Mouse (Mus musculus) embryo, embryonic 11 days (tissue): Measurements from ENCODE around the gene Gm49396.

Source experiments
- DNase-seq: peaks from one replicate; pipeline ENCODE4 v3.0.0-alpha.2; 2015

Gene Gm49396

DNA sequence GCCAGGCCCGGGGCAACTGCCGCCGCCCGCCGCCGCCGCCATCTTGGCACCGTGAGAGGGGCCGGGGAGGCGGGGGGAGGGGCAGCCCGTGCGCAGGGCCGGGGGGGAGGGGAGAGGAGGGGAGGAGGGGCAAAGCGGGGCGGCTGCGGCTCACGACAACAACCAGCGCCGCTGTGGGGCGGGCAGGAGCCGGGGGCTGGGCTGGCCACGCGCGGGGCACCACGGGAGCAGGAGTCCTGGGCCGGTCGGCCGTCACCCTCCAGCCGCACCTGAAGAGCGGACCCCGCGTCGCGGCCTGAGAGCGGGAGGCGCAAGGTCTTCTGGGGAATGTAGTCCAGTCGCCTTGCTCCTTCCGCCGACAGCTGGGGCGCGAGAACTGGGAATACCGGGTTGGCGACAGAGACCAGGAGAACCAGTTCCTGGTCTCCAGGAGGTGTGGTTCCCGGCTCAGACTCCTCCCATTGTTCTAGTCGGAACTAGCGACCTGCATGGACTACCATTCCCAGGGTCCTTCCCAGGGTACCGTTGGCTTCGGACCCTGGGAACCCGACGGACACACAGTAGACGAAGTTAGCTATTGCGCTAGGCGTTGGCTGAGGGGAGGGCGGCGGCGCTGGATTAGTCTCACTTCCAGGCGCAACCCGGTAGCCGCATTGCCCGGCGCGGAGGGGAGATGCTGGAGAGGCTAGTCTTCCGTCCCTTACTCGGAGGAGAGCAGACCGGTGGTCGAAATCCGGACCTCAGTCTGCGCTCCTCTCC, 25.7 kb downstream of the Gm49396 start, which contains the start of gene Kmt2b:
TSS of gene Kmt2b (minus strand) at position 51 of the 759 bp plus-strand sequence.
- DNase-seq: peak; percentile 99

DNA sequence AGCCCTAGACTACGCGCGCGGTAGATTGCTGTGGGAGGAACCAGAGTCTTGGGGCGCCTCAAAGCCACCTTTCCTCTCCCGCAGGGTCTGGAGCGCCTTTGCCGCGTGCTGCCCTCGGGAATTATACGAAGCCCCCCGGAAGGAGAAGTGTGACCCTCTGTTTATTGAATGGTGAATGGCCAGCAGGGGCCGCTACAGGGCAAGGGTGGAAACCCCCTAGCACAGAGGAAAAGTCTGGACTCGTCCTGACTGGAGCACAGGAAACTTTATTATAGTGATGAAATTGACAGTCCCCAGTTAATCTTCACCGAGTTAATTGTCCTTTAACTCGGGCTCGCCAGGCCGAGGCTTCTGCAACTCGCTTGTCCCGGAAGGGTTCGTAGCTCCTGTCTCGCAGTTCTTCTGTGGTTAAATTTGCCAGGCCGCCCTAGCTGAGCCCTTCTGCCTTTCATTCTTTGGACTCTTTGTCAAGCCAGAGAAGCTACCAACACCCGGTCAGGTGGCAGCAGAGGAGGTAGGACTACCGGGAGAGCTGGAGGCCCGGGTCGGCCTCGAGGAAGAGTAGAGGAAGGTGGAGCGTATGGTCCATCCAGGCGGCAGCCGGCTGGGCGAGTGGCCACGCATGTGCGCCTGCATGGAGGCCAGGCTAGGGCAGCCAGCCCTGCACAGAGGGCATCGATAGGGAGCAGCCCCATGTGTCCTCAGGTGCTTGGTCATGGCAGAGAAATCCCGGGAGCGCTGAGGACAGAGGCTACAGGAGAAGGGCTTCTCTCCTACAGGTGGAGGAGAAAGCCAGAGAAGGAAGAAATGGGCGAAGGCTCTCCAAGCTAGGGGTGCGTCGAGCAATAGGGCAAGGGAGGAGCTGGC, 26.5 kb downstream of the Gm49396 start:
- peak; percentile 92 for DNase-seq

DNA sequence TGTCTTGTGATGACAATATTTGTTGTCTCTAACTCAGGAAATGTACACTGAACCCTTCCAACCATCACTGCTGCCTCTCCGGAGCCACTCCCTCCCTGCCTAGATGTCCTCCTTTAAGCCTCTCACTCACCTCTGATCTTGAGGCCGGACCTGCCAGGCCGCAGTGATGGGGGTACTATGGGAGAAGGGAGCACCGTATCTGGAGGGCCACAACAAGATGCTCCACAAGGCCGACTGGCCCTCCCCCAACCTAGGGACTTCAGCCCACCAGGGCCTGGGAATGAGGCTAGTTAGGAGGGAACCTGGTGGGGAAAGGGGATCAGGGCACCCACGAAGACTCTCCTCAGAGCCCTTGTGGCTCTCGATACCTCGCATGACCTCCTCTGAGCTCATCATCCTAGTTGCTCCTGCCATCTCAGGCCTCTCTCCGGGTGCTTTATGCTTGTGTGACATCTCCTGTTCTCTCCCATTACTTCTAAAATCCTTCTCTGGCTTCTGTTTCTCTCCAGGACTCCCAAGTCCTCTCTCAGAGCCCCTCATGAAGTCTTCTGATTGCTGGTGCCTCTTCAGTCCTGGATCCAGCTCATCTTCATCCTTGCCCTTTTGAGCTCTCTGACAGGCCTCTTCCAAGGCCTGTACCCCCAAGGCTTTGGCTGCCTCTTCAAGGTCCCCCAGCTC, 27.9 kb downstream of the Gm49396 start:
- no peak for DNase-seq

DNA sequence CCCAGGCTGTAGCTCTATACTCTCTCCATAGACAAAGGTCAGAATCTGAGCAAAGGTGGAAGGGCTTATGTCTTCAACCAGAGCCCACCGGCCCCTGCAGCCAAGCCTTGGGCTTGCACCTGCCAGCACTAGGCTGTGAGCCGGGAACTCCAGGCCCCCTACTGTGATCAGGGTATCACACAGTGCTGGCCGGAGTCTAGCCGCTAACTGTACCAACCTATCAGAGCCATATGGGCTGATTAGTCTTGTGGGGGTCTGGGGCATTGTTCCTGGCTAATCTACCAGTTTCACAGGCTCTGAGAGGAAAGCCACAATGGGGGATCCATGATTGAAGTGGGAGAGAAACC, 28.4 kb downstream of the Gm49396 start:
- no peak for DNase-seq

DNA sequence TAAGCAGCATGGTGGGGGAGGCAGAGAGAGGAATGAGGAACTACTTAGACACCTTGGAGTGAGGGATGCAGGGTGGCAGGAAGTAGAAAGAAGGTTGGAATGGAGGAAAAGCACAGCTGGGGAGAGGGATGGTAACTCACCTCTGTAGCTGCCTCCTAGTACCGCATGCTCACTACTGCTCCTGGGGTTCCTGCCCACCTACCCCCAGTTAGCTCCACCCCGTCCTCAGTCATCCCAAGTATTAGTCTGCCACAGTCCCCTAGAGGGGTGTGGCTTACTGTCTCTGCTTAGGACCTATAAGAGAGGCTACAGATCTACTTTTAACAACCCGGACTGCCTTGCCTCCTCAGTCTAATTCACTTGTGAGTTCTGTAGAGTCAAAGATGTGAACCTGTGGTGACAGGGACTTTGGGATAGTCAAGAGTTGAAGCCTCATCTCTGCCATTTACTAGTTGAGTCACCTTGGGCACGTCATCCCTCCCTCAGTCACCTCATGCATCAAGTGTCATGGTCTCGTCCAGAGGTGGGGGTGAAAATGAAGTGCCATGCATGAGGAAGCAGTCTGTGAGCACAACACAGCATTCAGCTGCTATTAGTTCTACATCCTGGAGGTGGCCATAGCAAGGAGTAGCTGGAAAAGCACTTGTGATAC, 29.8 kb downstream of the Gm49396 start:
- DNase-seq: no peak

DNA sequence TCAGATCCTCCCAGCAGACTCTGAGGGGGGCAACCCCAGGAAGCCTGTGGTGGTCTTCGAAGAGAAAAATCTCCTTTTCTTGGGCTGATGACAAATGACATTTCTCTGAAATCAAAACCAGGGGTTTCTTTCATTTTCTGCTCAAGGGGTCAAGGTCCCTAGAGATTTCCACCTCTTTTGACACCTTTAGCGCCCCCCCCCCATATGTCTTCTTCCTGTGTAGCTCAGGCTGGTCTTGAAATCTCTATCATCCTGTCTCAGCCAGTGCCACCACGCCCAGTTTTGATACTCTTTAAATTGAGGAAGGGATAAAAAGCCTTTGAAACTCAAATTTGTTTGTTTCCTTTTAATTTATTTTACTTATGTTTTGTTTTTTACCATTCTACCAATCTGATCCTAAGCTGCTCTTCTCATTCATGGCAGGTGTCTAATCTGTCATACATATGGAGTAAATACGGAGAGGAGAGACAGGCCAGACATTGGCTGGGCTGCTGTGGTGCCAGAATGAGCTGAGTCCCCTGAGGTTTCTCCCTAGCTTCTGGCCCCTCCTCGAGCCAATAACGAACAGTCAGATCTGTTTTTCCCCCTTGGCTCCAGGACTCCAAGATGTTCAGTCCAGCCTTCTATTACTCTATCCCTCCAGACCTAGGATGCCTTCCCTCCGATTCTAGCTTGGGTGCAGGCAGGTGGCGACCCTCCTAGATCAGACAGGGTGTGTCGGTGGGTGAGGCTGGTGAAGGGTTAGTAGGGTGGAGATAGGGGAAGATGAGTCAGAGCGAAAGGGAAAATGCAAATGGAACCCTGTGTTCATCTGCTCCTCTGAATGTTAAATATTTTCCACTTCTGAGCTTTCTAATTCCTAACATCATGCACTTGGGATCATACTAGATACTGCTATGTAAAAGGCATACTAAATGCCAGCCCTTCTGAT, 30.7 kb downstream of the Gm49396 start:
- DNase-seq: no peak

DNA sequence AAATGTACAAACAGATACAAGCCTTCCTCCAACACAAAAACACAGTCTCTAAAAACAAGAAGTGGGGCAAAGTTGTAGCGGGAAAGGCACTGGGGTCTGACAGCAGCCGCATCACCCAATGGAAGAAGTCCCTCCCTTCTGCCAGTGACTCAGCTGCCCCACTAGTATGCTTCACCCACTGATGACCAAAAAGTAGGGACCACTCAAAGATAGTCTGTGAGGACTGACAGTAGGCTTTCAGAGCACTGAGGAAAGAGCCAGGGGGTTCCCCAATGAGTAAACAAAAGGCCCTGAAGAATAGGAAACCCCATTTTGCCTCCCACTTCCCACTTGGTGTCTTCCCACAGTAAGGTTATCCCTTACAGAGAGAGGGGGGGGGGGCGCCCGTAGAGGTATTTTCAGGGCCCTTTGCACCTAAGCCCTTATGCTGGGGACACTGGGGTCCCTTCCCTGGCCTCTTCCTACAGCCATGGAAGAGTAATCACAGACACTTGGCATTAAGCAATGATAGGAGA, 31.4 kb downstream of the Gm49396 start:
- DNase-seq: no peak

DNA sequence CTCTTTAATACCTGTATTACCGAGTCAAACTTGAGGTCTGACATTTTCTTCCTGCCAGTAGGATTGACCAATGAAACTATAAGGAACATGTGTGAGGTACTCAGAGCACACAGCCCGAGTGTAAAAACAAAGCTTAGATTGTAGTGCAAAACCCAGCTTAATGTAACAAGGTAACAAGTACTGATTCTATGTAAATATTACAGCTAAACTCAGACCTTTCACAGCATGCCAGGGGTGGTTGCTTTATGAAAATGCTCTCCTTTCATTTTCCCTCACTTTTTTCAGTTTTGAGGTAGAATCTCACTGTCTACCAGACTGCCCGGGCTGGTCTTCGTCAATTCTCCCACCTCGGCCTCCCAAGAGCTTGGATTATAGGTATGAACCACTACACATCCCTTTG, 32.9 kb downstream of the Gm49396 start:
- no peak for DNase-seq

DNA sequence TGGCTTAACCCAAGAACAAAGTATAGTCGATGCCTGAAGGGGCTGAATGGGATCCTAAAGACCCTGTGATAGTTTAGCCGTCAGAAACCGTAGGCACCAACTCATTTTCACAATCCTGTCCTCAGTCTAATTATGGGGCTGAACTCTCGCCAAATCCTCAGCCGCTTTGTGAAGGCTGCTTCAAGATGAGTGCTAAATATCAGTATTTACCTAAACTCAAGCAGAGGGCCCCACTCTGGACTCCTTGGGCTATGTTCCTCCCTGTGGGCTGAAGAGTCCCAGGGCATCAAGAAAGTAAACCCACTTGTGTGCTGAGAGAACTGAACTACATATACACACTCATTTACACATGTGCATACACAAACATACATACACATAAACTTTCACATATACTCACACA, 33.7 kb downstream of the Gm49396 start:
- no peak for DNase-seq

DNA sequence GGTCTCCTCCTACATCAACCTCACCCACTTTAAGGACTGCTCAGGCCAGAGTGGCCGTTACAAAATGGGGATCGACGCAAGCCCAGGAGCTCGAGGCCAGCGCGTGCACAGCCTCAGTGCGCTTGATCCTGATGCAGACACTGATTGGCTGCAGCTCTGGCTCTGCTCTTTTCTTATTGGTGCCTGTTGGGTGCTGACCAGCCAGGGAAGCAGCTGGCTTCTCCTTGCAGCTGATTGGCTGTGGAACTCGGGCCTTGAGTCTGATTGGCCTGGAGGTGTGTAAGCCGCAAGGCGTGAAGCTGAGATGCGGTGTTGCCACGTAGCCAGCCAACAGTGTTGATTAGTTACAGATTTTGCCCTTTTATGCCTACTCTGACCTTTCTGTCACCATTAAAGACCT, 35.6 kb downstream of the Gm49396 start, which contains the start of gene Zbtb32:
TSS of gene Zbtb32 (minus strand) at position 124 of the 400 bp plus-strand sequence.
- no peak for DNase-seq

DNA sequence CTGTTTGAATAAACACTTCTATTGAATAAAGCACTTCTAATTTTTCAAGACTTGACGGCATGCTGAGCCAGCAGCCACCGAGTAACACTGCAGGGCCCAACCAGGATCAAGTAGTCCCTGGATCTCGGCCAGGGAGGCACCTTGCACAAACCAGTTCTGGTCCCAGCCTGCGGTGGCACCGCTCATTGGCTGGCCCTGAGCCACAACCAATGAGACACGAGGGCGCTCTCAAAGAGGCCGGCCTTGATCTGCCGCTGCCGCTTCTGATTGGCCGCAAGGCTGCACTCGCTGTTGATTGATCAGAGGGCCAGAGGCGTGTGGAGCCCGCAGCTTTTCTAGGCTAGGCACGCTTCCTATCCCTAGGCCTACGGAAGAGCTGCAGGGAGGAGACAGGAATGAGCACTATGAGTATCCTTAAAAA, 36.8 kb downstream of the Gm49396 start:
- DNase-seq: peak; percentile 89

DNA sequence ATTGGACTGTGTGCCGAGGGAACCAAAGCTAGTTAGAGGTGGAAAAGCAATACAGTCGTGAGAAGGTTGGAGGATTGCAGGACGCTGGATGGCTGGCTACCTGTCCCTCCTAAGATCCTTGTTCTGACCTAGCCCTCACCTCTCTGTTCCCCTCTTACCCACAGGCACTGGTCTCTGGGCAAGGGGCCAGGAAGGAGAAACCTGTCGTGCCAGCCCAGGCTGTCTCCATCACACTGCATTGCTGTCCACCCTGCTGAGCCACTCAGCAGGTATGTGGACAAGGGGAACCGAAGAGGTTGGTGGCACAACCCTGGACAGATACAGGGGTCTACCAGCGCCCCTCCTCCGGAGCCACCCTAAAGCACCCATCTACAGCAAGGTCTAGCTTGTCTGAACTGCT, 37.5 kb downstream of the Gm49396 start:
- DNase-seq: no peak

DNA sequence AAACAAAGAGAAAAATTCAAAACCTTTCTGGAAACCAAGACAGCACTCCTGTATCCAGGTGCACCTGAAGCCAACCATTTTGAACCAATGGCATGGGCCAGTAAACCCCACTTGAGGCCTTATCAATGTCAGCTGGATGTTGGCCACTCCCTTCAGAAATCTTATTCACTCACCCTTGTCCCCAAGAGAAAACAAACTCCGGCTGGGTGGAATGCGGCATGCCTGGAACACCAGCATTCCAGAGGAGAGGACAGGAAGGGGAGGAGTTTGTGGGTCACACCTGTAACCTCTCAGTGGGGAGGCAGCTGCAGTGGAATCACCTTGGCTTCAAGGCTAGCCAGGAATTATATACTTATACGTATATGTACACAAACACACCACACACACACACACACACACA, 39.4 kb downstream of the Gm49396 start:
- no peak for DNase-seq

DNA sequence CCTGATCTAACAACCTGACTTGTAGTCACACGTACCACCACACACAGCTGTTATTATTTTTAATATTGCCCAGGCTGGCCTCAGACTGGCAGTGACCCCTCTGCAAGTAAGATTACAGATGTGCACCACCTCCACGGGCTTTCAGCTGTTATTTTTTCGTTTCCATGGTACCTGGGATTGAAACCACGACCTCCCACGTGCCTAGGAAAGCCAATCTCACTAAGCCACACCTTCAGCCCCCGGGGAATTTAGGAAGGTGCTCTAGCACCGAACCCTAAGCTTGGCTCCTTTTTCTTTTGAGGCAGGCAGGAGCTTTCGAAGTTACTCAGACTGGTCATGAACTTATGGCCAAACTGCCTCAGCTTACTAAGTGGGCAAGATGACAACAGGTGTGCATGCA, 41.3 kb downstream of the Gm49396 start:
- no peak for DNase-seq

DNA sequence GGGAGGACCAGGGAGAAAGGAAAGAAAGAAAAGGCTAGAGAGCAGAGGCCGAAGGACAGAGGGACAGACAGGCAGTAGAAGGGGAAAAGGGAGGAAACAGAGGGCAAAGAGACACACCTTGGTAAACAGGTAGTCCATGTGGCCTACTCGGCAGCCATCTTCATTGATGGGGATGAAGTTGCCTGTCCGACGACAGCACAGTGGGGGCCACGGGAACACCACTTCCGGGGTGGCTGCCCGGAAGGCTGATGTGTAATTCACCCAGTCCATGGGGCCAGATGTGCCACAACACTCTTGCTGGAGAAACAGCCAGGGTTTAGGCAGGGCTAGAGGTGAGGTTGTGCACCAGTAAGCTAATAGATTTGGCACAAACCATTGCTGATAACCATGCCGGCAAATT, 41.8 kb downstream of the Gm49396 start:
- DNase-seq: no peak

DNA sequence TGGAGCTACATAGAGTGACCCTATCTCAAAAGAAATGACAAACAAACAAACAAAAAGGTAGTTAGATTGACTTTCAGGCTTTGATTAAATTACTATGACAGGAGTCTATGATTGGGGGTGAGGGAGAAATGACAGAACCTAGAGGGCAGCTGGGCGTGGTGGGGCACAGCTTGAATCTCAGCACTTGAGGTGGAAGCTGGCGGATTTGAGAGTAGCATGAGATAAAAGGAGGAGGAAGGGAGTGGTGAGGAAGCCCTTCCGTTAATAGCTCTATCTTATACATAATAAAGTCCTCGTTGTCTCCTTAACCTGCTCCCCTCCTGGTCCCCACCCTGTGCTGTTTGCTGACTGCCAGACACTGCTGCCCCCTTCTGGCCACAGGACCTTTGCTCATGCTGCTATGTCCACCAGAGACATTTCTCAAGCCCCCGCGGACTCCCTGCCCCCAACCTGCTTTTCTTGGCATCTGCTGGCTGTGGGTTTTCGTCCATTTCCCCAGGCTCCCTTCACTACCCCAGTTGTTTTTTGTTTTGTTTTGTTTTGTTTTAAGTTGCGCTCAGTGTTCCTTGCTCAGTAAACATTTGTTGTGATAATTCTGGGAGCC, 44.7 kb downstream of the Gm49396 start:
- DNase-seq: peak; percentile 63

DNA sequence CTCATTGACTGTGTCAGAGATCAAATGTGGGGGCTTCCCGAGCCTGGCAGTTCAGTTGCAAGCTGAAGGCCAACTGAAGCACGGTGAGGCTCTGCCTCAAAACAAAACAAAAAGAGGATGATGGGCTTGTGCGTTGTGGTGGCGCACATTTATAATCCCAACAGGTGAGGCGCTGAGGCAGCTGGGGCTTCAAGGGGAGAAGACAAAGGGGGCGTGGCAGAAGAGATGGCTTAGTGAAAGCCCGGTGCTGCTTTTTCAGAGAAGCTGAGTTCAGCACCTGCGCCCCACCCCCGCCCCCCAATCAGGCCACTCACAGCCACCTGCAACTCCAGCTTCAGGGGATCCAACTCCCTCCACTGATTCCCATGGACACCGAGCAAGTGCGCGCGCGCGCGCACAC, 45.3 kb downstream of the Gm49396 start:
- DNase-seq: no peak

DNA sequence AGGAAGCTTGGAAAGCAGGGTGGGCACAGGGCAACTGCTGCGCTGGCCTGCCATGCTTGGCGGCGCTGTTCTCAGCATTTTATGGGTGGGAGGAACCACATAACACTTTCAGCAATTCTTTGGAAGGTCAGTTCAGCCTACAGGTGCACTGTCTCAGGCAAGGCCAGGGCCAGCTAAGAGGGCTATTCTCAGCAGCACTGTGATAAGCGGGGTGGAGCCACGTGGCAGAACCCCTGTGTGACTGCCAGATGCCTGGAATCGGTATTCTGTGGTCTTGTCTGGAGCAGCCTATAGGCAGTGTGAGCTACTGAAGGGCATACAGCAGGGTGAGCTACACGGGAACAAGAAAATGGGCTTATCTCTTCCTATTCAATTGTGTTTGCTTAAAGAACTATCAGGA, 46.9 kb downstream of the Gm49396 start:
- no peak for DNase-seq

DNA sequence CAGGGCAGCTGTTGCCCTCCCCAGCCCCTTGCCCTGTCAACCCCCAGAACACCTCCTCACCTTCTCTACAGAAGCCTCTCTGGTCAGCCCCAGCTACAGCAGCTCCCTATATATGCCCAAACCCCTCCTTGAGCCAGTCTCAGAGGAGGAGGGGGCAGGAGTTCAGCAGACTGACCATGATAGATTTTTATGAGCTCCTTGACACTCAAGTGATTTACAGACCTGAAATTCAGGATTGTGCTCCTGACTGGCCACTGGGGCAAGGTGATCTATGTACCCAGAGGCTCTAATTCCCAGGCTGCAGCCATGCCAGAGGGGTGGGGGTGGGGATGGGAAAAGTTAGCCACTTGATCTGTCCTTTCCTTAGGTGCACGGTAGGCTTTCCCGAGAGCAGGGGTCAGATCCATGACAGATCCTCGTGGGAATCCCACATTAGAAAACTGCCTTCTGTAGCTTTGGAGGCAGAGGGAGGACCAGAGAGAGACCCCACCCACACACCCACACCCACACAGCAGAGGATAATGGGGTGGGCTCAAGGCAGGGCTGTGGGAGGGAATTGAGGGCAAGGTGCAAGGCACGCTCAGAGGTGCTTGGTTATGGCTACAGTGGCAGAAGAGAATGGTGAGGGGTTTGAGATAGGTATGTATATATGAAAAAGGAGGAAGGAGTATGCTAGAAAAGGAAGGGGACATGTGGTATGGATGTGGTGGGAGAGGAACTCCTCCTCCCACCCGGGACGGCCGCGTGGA, 49.7 kb downstream of the Gm49396 start, which contains the start of gene Upk1a:
TSS of gene Upk1a (minus strand) at position 194 of the 749 bp plus-strand sequence.
- DNase-seq: peak; percentile 24

DNA sequence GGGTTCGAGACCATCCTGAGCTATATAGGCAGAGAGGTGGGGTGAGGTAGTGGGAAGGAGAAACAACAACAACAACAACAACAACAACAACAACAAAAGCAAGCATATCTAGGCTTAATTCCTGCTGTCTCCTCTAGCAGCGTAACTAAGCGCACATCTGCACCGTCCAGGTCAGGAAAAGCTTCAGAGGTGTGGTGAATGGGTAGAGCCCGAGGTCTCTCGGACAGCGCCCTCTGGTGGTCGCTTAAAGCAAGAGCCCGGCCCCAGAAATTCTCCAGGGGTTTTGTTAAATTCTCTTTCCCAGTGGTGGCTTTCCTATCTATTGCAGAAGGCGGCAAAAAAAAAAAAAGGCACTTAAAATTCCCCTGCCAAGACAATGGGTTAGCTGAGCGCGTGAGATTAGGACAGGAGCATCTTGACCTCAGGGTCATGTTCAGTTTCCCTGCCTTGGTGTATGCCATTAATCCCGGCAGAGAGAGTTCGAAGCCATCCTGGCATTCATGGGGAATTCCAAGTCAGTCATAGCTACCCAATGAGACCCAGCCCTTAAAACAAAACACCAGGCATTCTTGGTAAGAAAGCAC, 50.5 kb downstream of the Gm49396 start:
- DNase-seq: peak; percentile 74
